Mouse (Mus musculus) frontal cortex, adult 2 months (tissue): Measurements from ENCODE around the gene Ccar1. TPM values are rescaled to one million over a fixed set of nuclear protein-coding genes. Genes with fewer than 3 reads are reported as not detected.
A peak's percentile ranks its signal among the peaks of the same experiment; 100 is the strongest.
"Not testable (repeated sequence)": the region's sequence is repeated elsewhere in the genome, so short reads cannot be mapped to it uniquely, and the experiment has no call there.

Experiments used
- DNase-seq, 2 experiments: peaks; one replicate each; pipeline ENCODE4 v3.0.0; 2022; ENCODE audit warnings: low spot score in 1 of 2; ENCODE audit errors: extremely low spot score in 1 of 2
- polyA plus RNA-seq: library from polyadenylated mRNA; depleted of rRNA; stranded (reverse); fragments of >200 nt; gene quantifications from 2 replicates; pipeline ENCODE4 v1.2.3, GENCODE M21; 2012; rRNA removed

The Ccar1 gene
- polyA plus RNA-seq, 1 experiment = 43.9 TPM

- peak; percentile 33 to 65 for DNase-seq
Measured at GRCm38 (mm10) chr10:62725771-62726687, 66.1 kb downstream of the Ccar1 start, which contains the start of gene Stox1. Gene Stox1 (minus strand): TSS chr10:62726128.

- no peak for DNase-seq
Measured at GRCm38 (mm10) chr10:62724936-62725335, 67.2 kb downstream of the Ccar1 start.

GRCm38 (mm10) chr10:62722701-62723100 lies 69.4 kb downstream of the Ccar1 start:
- DNase-seq = no peak

GRCm38 (mm10) chr10:62720574-62720973 lies 71.5 kb downstream of the Ccar1 start:
- not testable (repeated sequence) for DNase-seq

- no peak for DNase-seq
Measured at GRCm38 (mm10) chr10:62713457-62713856, 78.6 kb downstream of the Ccar1 start.

- peak in 1 of 2 experiments; percentile 26 for DNase-seq
Measured at GRCm38 (mm10) chr10:62703579-62703978, 88.5 kb downstream of the Ccar1 start.

GRCm38 (mm10) chr10:62702436-62702835 lies 89.7 kb downstream of the Ccar1 start:
- peak; percentile 41 to 63 for DNase-seq

Other genes starting within 250 kb of the Ccar1 start
- gene Kif1bp, start 213.8 kb downstream of the Ccar1 start, polyA plus RNA-seq = 127 and 132 TPM in 2 replicates
- 17.3 and 20.8 TPM in 2 replicates for gene Ddx21, start 190.0 kb downstream of the Ccar1 start, polyA plus RNA-seq
- gene Ddx50, start 141.1 kb downstream of the Ccar1 start, polyA plus RNA-seq = 88.5 and 95.5 TPM in 2 replicates
- 3.2 and 3.6 TPM in 2 replicates for gene Stox1, start 66.2 kb downstream of the Ccar1 start, polyA plus RNA-seq
- 4.0 and 4.3 TPM in 2 replicates for gene Tet1, start 116.7 kb upstream of the Ccar1 start, polyA plus RNA-seq
- 34.4 and 37.9 TPM in 2 replicates for gene Slc25a16, start 128.3 kb upstream of the Ccar1 start, polyA plus RNA-seq
- 3.2 and 3.6 TPM in 2 replicates for gene Dna2, start 154.7 kb upstream of the Ccar1 start, polyA plus RNA-seq
- gene Rufy2, start 187.9 kb upstream of the Ccar1 start, polyA plus RNA-seq = 71.8 and 77.4 TPM in 2 replicates
- 101 and 114 TPM in 2 replicates for gene Hnrnph3, start 231.9 kb upstream of the Ccar1 start, polyA plus RNA-seq
- gene Pbld2, start 232.0 kb upstream of the Ccar1 start, polyA plus RNA-seq = 3.0 and 3.5 TPM in 2 replicates